Mouse (Mus musculus): Measurements from ENCODE around the gene Elmod3. TPM values are rescaled to one million over a fixed set of nuclear protein-coding genes. Genes with fewer than 3 reads are reported as not detected.
A peak's percentile ranks its signal among the peaks of the same experiment; 100 is the strongest.

Elmod3 gene
- polyA plus RNA-seq, 1 experiment from 2014 or later = 22.4 TPM

GRCm38 (mm10) chr6:72630961-72631360 lies 32.7 kb upstream of the Elmod3 start:
- DNase-seq (ENCODE audit: low read depth, low spot score) = no peak
- TF ChIP-seq CTCF (IDR thresholded peaks at IDR 0.05) = no peak
- ChIA-PET POLR2A (no interaction called here), CTCF (interaction anchor here (0.6 kb wide), 1 partner anchor 21 kb away, joined by 3 read pairs; no protein-coding TSS in a partner anchor)
- H3K27me3 ChIP-seq = no peaks in the 10 kb centered on the region
- in situ Hi-C loops (cut with MboI; ENCODE audit: low pct_unique_long_range_greater_than_20kb) = loop anchor here (10.0 to 25.0 kb wide), 2 partner anchors 381 to 604 kb away; no protein-coding TSS in a partner anchor
- ATAC-seq = no peak

- no peak for TF ChIP-seq CTCF (IDR thresholded peaks at IDR 0.05)
- ATAC-seq (no peak), DNase-seq (ENCODE audit: low read depth, low spot score) (no peak)
- H3K27me3 ChIP-seq = no peaks in the 10 kb centered on the region
- in situ Hi-C loops (cut with MboI; ENCODE audit: low pct_unique_long_range_greater_than_20kb) = loop anchor here (10.0 to 25.0 kb wide), 2 partner anchors 382 to 604 kb away; no protein-coding TSS in a partner anchor
- POLR2A ChIA-PET = no interaction called here
- CTCF ChIA-PET = interaction anchor here (0.6 kb wide), 1 partner anchor 20 kb away, joined by 3 read pairs; no protein-coding TSS in a partner anchor
These were observed 32.2 kb upstream of the Elmod3 start for GRCm38 (mm10) chr6:72630370-72630769.

GRCm38 (mm10) chr6:72627276-72627675 lies 29.1 kb upstream of the Elmod3 start:
- TF ChIP-seq CTCF (IDR thresholded peaks at IDR 0.05) = no peak
- DNase-seq (ENCODE audit: low read depth, low spot score) (no peak), ATAC-seq (no peak)
- POLR2A ChIA-PET = interaction anchor here (0.5 kb wide), 1 partner anchor 88 kb away, joined by 4 read pairs; no protein-coding TSS in a partner anchor
- CTCF ChIA-PET = interaction anchor here (1.3 kb wide), 1 partner anchor 9 kb away, joined by 4 read pairs; no protein-coding TSS in a partner anchor
- H3K27me3 ChIP-seq = no peaks in the 10 kb centered on the region
- in situ Hi-C loops (cut with MboI; ENCODE audit: low pct_unique_long_range_greater_than_20kb) = loop anchor here (25.0 kb wide), 1 partner anchor 385 kb away; no protein-coding TSS in a partner anchor

- ChIA-PET CTCF (interaction anchor here (1.1 to 1.3 kb wide), 2 partner anchors 10 to 18 kb away, joined by 3 to 4 read pairs; no protein-coding TSS in a partner anchor), POLR2A (no interaction called here)
- H3K27me3 ChIP-seq = no peaks in the 10 kb centered on the region
- no peak for TF ChIP-seq CTCF (IDR thresholded peaks at IDR 0.05)
- in situ Hi-C loops (cut with MboI; ENCODE audit: low pct_unique_long_range_greater_than_20kb) = loop anchor here (25.0 kb wide), 1 partner anchor 386 kb away; no protein-coding TSS in a partner anchor
- ATAC-seq (no peak), DNase-seq (ENCODE audit: low read depth, low spot score) (no peak)
These were observed 28.2 kb upstream of the Elmod3 start for GRCm38 (mm10) chr6:72626391-72626790.

- no peaks in the 10 kb centered on the region for H3K27me3 ChIP-seq
- POLR2A ChIA-PET = no interaction called here
- ATAC-seq (no peak), DNase-seq (ENCODE audit: low read depth, low spot score) (no peak)
- in situ Hi-C loops (cut with MboI; ENCODE audit: low pct_unique_long_range_greater_than_20kb) = no loop called here
- CTCF ChIA-PET = interaction anchor here (1.1 to 2.1 kb wide), 3 partner anchors 12 to 208 kb away, joined by 3 to 8 read pairs (median 5); no protein-coding TSS in a partner anchor
- TF ChIP-seq CTCF (IDR thresholded peaks at IDR 0.05) = no peak
These were observed 25.6 kb upstream of the Elmod3 start for GRCm38 (mm10) chr6:72623661-72624402.

GRCm38 (mm10) chr6:72622917-72623316 lies 24.7 kb upstream of the Elmod3 start:
- ATAC-seq (no peak), DNase-seq (ENCODE audit: low read depth, low spot score) (no peak)
- CTCF ChIA-PET = interaction anchor here (1.1 to 1.5 kb wide), 2 partner anchors 14 to 209 kb away, joined by 3 to 5 read pairs; no protein-coding TSS in a partner anchor
- in situ Hi-C loops (cut with MboI; ENCODE audit: low pct_unique_long_range_greater_than_20kb) = no loop called here
- no peak for TF ChIP-seq CTCF (IDR thresholded peaks at IDR 0.05)
- no peaks in the 10 kb centered on the region for H3K27me3 ChIP-seq
- POLR2A ChIA-PET = no interaction called here

GRCm38 (mm10) chr6:72620920-72621319 lies 22.7 kb upstream of the Elmod3 start:
- no peaks in the 10 kb centered on the region for H3K27me3 ChIP-seq
- no peak for TF ChIP-seq CTCF (IDR thresholded peaks at IDR 0.05)
- ATAC-seq (no peak), DNase-seq (ENCODE audit: low read depth, low spot score) (no peak)
- in situ Hi-C loops (cut with MboI; ENCODE audit: low pct_unique_long_range_greater_than_20kb) = no loop called here
- POLR2A ChIA-PET = no interaction called here
- CTCF ChIA-PET = no interaction called here

- in situ Hi-C loops (cut with MboI; ENCODE audit: low pct_unique_long_range_greater_than_20kb) = no loop called here
- DNase-seq (ENCODE audit: low read depth, low spot score) = no peak
- no peaks in the 10 kb centered on the region for H3K27me3 ChIP-seq
- no peak for TF ChIP-seq CTCF (IDR thresholded peaks at IDR 0.05)
- ChIA-PET POLR2A (no interaction called here), CTCF (interaction anchor here (1.1 to 1.2 kb wide), 2 partner anchors 9 to 18 kb away, joined by 3 to 5 read pairs; no protein-coding TSS in a partner anchor)
- no peak for ATAC-seq
These were observed 21.7 kb upstream of the Elmod3 start for GRCm38 (mm10) chr6:72619734-72620532.

- H3K27me3 ChIP-seq = no peaks in the 10 kb centered on the region
- in situ Hi-C loops (cut with MboI; ENCODE audit: low pct_unique_long_range_greater_than_20kb) = no loop called here
- no peak for TF ChIP-seq CTCF (IDR thresholded peaks at IDR 0.05)
- DNase-seq (ENCODE audit: low read depth, low spot score) (no peak), ATAC-seq (peak; percentile 85)
- ChIA-PET CTCF (no interaction called here), POLR2A (interaction anchor here (1.4 to 1.8 kb wide), 2 partner anchors 14 to 19 kb away, joined by 3 to 5 read pairs; partner anchors contain the start of genes Elmod3 and Retsat)
These were observed 18.6 kb upstream of the Elmod3 start, which contains the start of gene Tgoln1 for GRCm38 (mm10) chr6:72616643-72617288. TSS of gene Tgoln1 (minus strand) at chr6:72617000.
